Mouse (Mus musculus) stomach, postnatal 0 days (tissue): ENCODE data around the gene Smoc2.

ENCODE experiments used
- CTCF ChIP-seq: IDR thresholded peaks from 2 replicates; pipeline ENCODE4 v1.5.1; 2016; ENCODE audit warnings: antibody characterized with exemption, low read depth, mild to moderate bottlenecking, moderate library complexity
- EP300 ChIP-seq: optimal IDR thresholded peaks from 2 replicates; pipeline ENCODE3; 2016; ENCODE audit warnings: antibody characterized with exemption

DNA sequence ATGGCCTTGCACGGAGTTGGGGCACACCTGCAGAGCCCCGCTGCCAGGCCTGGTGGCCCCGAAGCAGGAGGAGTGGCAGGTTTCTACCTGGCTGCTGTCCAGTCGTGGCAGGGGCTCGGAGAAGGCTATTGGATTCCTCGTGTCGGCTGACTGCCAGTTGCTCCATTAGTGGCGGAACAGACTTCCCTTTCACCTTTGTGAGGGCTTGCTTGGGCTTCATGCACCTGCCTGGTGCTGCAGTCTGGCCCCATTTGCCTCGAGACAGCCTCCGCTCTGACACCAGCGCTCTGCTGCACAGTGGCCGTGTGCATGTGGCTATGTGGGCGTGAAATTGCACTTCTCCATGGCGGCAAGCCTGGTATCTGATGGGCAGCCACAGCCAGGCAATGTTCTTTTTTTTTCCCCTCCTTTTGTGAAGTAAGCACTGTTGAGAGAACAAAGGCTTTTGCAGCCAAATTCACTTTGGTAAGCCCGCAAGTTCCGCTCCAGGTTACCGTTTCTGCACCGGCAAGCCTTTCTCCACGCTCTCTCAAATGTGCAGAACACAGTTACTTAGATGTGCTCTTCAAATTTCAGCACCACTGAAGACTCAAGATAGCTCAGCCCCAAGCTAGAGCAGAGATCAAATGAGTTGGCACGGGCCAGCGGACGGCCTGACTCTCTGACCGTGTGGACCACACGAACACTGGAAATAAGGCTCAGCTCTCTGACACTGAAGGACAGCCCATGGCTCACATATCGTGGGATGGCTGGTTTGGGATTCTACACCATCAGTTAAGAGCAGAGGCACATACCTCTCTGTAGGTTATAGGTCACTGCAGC is 93.2 kb downstream of the Smoc2 start:
- TF ChIP-seq CTCF (no peak), EP300 (no peak)
